Mouse (Mus musculus): ENCODE measurements at regions not wholly inside any gene's neighbourhood (a gene's known extent, or its start where the extent isn't known, plus 50 kb on each side); places are given as distances from the start of the nearest gene placed in this dataset.

DNA sequence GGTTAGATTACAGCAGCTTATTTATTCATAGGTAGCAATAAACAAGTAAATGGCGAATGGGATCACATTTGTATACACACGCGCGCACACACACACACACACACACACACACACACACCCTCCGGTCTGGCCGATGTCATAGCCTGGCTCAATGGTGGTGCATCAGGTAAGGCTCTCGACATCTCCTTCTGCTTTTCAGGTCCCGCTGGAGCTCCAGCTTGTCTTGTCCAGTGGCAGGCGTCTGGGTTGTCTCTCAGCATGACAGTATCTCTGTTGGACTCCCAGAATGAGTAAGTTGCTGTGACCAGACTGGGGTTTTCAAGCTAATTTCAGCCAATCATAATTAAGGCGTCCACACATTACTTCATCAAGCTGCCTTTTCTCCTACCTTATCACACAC, 131.8 kb downstream of the 1810013L24Rik start:
- Histone ChIP-seq H3K9me3 (replicated peaks) (no peaks in the 10 kb centered on the region), H3K4me2 (no peak overlapping the region), H3K4me1 (no peaks in the 10 kb centered on the region), H3K4me3 (no peak overlapping the region), H3K27ac (no peak overlapping the region), H3K9ac (no peak overlapping the region), H3K36me3 (no peaks in the 10 kb centered on the region), H3K27me3 (replicated peaks) (no peaks in the 10 kb centered on the region)
- no peak for ATAC-seq
- WGBS (ENCODE audit: insufficient replicate concordance) = 64% methylated on average over 10 of the region's 10 CpGs

DNA sequence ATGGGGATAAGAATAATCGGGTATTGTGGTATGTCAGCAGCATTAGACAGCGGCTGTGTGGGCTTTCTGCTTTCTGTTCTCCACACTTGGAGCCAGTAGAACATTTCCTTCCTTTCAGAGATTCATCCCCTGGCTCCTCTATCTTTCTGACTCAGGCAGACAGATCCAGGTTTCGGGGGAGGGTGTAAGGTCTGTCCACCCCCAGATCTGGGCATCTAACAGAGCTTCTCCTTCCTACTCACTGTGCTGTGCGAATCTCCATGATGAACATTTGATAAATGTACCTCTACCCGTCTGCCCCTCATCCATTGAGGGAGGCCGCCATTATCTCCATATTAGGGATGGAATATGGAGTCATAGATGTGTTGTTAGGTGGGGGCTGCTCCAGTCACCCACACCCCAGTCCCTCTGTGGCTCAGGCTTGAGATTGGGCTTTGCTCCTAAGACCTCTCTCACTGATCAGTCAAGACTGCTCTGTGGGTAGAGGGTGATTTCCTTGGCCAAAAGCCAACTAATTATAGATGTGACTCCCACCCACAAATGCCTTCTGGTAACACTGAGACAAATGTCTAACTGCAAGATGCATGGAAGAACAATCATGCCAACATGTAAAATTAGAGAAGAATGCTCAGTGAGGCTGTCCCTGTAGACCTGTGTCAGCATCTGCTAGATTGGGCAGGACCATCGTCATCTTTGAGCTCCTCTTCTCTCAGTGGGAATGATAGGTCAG, 163.8 kb downstream of the 1810013L24Rik start:
- Histone ChIP-seq H3K4me1 (no peaks in the 10 kb centered on the region), H3K4me3 (no peak overlapping the region), H3K4me2 (no peak overlapping the region), H3K9ac (no peak overlapping the region), H3K27me3 (replicated peaks) (no peaks in the 10 kb centered on the region), H3K9me3 (replicated peaks) (no peaks in the 10 kb centered on the region), H3K27ac (no peak overlapping the region), H3K36me3 (no peaks in the 10 kb centered on the region)
- WGBS (ENCODE audit: insufficient replicate concordance) = 55% methylated on average over 7 of the region's 7 CpGs
- no peak for ATAC-seq

- 67% methylated on average over 1 of the region's 1 CpGs for WGBS (ENCODE audit: insufficient replicate concordance)
- ATAC-seq = no peak
- H3K36me3 ChIP-seq = no peaks in the 10 kb centered on the region
- no peak overlapping the region for H3K27ac ChIP-seq
- H3K27me3 ChIP-seq (replicated peaks) = no peaks in the 10 kb centered on the region
- no peak overlapping the region for H3K4me3 ChIP-seq
- H3K9ac ChIP-seq = no peak overlapping the region
- H3K9me3 ChIP-seq (replicated peaks) = no peaks in the 10 kb centered on the region
- no peaks in the 10 kb centered on the region for H3K4me1 ChIP-seq
- H3K4me2 ChIP-seq = no peak overlapping the region
Measured at GRCm38 (mm10) chr16:8994521-8994920, 164.6 kb downstream of the 1810013L24Rik start.

DNA sequence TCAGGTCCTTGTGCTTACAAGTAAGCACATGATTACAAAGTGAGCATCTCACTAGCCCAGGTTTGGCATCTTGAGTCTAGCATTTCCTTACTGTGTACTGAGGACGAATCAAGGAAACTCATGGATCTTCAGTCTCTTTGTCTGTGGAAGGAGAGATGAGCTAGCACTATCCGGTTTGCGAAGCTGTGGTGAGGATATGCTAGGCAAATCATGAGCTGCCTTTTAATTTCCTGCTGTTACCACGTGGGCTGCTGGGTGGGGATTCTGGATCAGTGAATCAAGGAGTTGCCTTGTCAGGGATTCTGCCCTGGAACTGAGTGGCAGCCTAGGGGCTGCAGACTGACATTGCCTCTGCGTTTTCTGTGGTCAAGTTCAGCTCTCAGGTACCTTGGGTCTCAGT, 167.3 kb downstream of the 1810013L24Rik start:
- Histone ChIP-seq H3K4me2 (no peak overlapping the region), H3K36me3 (no peaks in the 10 kb centered on the region), H3K4me3 (no peak overlapping the region), H3K27ac (no peak overlapping the region), H3K9me3 (replicated peaks) (no peaks in the 10 kb centered on the region), H3K4me1 (no peaks in the 10 kb centered on the region), H3K9ac (no peak overlapping the region), H3K27me3 (replicated peaks) (no peaks in the 10 kb centered on the region)
- WGBS (ENCODE audit: insufficient replicate concordance) = 58% methylated on average over 5 of the region's 5 CpGs
- ATAC-seq = no peak

DNA sequence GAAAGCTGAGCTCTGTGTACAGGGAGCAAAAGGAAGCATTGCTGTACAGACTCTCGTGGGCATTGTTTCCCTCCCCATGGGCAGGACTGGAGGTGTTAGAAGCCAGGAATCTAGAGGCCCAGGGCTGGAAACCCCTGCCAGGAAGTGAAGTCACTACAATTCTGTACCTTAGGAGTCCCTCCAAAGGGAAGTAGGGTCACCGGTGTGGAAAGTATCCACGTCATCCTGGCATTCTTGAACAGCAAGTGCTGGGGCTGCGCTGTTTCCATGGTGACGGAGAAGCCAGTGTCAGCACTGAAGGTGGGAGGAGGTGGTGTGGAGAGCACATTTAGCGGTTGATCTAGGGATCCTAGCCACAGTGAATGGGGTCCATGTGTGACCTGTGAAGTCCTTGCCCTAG, 174.1 kb downstream of the 1810013L24Rik start:
- Histone ChIP-seq H3K4me2 (no peak overlapping the region), H3K4me3 (no peak overlapping the region), H3K4me1 (no peaks in the 10 kb centered on the region), H3K9me3 (replicated peaks) (no peaks in the 10 kb centered on the region), H3K36me3 (no peaks in the 10 kb centered on the region), H3K27ac (no peak overlapping the region), H3K27me3 (replicated peaks) (no peaks in the 10 kb centered on the region), H3K9ac (no peak overlapping the region)
- 31% methylated on average over 6 of the region's 6 CpGs for WGBS (ENCODE audit: insufficient replicate concordance)
- ATAC-seq = no peak

DNA sequence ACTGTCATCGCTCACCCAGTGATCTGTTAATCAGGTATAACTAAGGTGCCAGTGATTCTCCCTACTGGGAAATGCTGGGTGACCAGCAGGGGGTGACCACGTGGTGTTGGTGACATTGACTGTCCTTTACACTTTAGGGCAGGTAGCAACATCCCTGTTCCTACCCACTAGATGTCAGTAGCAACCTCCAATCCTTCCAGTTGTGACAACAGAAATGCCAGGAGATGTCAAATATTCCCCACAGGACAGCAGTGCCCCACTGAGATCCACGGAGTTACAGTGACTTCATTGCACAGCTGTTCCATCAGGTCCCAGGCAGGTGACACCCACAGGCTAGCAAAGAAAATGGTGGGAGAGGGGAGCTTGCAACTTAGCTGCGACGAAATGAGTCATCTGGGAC, 176.0 kb downstream of the 1810013L24Rik start:
- 21% methylated on average over 5 of the region's 5 CpGs for WGBS (ENCODE audit: insufficient replicate concordance)
- H3K4me3 ChIP-seq = no peak overlapping the region
- H3K27ac ChIP-seq = no peak overlapping the region
- no peaks in the 10 kb centered on the region for H3K4me1 ChIP-seq
- H3K9me3 ChIP-seq (replicated peaks) = no peaks in the 10 kb centered on the region
- H3K4me2 ChIP-seq = no peak overlapping the region
- H3K36me3 ChIP-seq = no peaks in the 10 kb centered on the region
- H3K9ac ChIP-seq = no peak overlapping the region
- ATAC-seq = no peak
- H3K27me3 ChIP-seq (replicated peaks) = no peaks in the 10 kb centered on the region

DNA sequence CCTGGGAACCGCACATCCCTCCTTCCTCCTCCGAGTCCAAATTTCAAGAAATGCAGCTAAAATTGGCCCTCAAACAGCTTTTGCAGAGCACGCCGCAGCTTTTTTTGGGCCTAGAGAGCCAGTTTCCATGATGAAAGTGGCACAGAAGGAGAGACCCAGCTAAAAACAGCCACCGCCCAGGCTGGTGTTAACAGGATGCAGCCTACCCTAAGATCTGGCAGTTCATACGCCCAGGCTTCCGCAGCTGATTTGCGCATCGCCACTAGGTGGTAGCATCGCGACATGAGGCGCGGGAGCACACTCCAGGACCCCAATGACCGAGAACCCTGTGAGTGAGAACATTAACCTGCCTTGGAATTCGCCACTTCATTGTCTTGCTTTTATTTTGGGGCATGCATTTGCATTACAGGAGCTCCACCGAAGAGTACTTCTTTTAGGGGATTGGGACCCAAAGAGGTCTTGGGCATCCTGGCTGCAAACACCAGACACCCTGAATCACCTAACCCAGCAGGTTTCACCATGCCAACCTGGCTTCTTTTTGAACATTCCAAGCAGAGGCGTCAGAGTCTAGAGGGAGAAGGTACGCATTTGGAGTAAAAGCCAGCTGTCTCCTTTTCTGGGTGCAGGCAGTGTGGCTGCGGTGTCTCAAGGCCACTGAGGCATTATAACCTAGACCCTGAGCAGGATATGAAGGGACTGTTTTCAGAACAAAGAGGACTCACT, 179.6 kb downstream of the 1810013L24Rik start:
- Histone ChIP-seq H3K27ac (no peak overlapping the region), H3K4me1 (no peaks in the 10 kb centered on the region), H3K9ac (no peak overlapping the region), H3K27me3 (replicated peaks) (no peaks in the 10 kb centered on the region), H3K9me3 (replicated peaks) (no peaks in the 10 kb centered on the region), H3K4me2 (no peak overlapping the region), H3K36me3 (no peaks in the 10 kb centered on the region), H3K4me3 (no peak overlapping the region)
- WGBS (ENCODE audit: insufficient replicate concordance) = 16% methylated on average over 19 of the region's 19 CpGs
- no peak for ATAC-seq

DNA sequence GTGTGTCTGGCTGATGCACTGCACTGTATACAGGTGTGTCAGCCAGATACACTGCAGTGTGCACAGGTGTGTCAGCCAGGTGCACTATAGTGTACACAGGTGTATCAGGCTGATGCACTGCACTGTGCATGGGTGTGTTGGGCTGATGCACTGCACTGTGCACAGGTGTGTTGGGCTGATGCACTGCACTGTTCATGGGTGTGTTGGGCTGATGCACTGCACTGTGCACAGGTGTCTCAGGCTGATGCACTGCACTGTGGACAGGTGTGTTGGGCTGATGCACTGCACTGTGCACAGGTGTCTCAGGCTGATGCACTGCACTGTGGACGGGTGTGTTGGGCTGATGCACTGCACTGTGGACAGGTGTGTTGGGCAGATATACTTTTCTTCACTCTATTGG, 181.2 kb downstream of the 1810013L24Rik start:
- Histone ChIP-seq H3K36me3 (no peaks in the 10 kb centered on the region), H3K4me3 (no peak overlapping the region), H3K4me1 (no peaks in the 10 kb centered on the region), H3K27me3 (replicated peaks) (no peaks in the 10 kb centered on the region), H3K9ac (no peak overlapping the region), H3K4me2 (no peak overlapping the region), H3K9me3 (replicated peaks) (no peaks in the 10 kb centered on the region), H3K27ac (no peak overlapping the region)
- WGBS (ENCODE audit: insufficient replicate concordance) = 32% methylated on average over 1 of the region's 1 CpGs
- ATAC-seq = no peak

GRCm38 (mm10) chr16:9011691-9012090, 181.8 kb downstream of the 1810013L24Rik start:
- Histone ChIP-seq H3K36me3 (no peaks in the 10 kb centered on the region), H3K27ac (no peak overlapping the region), H3K4me1 (no peaks in the 10 kb centered on the region), H3K4me2 (no peak overlapping the region), H3K9ac (no peak overlapping the region), H3K27me3 (replicated peaks) (no peaks in the 10 kb centered on the region), H3K4me3 (no peak overlapping the region), H3K9me3 (replicated peaks) (no peaks in the 10 kb centered on the region)
- 54% methylated on average over 4 of the region's 4 CpGs for WGBS (ENCODE audit: insufficient replicate concordance)
- ATAC-seq = no peak

GRCm38 (mm10) chr16:9016040-9016761, 186.3 kb downstream of the 1810013L24Rik start:
- H3K4me2 ChIP-seq = no peak overlapping the region
- no peak overlapping the region for H3K27ac ChIP-seq
- no peak for ATAC-seq

DNA sequence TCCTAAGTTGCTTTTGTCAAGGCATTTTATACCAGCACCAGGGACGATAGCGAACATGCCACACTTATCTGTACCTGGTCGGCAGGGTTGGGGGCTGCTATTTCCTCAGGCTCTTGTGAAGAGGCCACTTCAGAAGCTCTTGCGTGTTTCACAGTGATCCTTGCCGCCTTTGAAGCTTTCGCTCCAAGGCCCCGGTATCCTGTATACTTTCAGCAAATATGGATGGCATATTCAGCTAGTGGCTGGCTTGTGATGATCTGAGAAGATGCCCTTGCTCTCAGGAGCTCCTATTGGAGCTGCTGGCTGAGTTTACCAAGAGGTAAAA, 186.8 kb downstream of the 1810013L24Rik start:
- WGBS (ENCODE audit: insufficient replicate concordance) = 78% methylated on average over 7 of the region's 7 CpGs
- no peaks in the 10 kb centered on the region for H3K9me3 ChIP-seq (replicated peaks)
- H3K36me3 ChIP-seq = no peaks in the 10 kb centered on the region
- H3K27me3 ChIP-seq (replicated peaks) = no peaks in the 10 kb centered on the region
- no peak overlapping the region for H3K9ac ChIP-seq
- H3K4me3 ChIP-seq = no peak overlapping the region
- no peak overlapping the region for H3K27ac ChIP-seq
- no peak for ATAC-seq
- no peak overlapping the region for H3K4me2 ChIP-seq
- no peaks in the 10 kb centered on the region for H3K4me1 ChIP-seq

More at GRCm38 (mm10) chr16:9016040-9016761, 186.3 kb downstream of the 1810013L24Rik start:
- WGBS (ENCODE audit: insufficient replicate concordance) = 54% methylated on average over 13 of the region's 13 CpGs
- no peaks in the 10 kb centered on the region for H3K27me3 ChIP-seq (replicated peaks)
- no peak overlapping the region for H3K9ac ChIP-seq
- no peaks in the 10 kb centered on the region for H3K4me1 ChIP-seq
- H3K4me3 ChIP-seq = no peak overlapping the region
- no peaks in the 10 kb centered on the region for H3K36me3 ChIP-seq
- no peaks in the 10 kb centered on the region for H3K9me3 ChIP-seq (replicated peaks)

DNA sequence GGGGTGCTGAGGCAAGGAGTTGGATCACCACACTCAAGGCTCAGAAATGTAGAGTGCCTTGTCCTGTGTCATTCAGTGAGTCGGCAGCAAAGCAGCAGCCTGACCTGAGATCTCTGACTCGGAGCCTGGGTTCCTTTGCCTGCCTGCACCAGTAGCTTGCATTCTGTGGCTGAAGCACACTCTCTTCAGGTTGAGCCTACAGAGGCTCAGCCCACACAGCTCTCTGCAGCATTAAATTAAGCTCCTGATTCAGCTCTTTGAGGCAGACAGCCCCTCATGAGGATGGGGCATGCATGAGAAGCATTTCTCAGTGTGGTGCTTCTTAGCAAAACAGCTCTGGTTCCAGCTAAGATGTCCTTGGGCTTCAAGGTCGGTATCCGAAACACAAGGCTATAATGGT, 200.8 kb downstream of the 1810013L24Rik start:
- Histone ChIP-seq H3K4me3 (no peak overlapping the region), H3K9me3 (replicated peaks) (no peaks in the 10 kb centered on the region), H3K4me1 (no peaks in the 10 kb centered on the region), H3K36me3 (no peaks in the 10 kb centered on the region), H3K4me2 (no peak overlapping the region), H3K27ac (no peak overlapping the region), H3K9ac (no peak overlapping the region), H3K27me3 (replicated peaks) (no peaks in the 10 kb centered on the region)
- no peak for ATAC-seq
- WGBS (ENCODE audit: insufficient replicate concordance) = 75% methylated on average over 4 of the region's 4 CpGs

Measured in liver, embryonic 12.5 days (tissue).